Mouse (Mus musculus) spleen, adult 2 months (tissue): Measurements from ENCODE around the gene Cacna1f.

Source experiments
- CTCF ChIP-seq: fragments of 200-500 bp; IDR thresholded peaks from 2 replicates; pipeline ENCODE4 v1.5.1; 2011; ENCODE audit warnings: mild to moderate bottlenecking, inconsistent platforms; ENCODE audit not compliant: insufficient read depth, insufficient read length, insufficient replicate concordance; ENCODE audit errors: extremely low read depth
- POLR2A ChIP-seq: fragments of 200-500 bp; IDR thresholded peaks from 2 replicates; pipeline ENCODE4 v1.6.1; 2011; ENCODE audit warnings: low read depth, low read length, inconsistent platforms

GRCm38 (mm10) chrX:7586356-7586755 lies 20.5 kb upstream of the Cacna1f start:
- TF ChIP-seq CTCF (no peak), POLR2A (no peak)
